In the genomic region with DNA sequence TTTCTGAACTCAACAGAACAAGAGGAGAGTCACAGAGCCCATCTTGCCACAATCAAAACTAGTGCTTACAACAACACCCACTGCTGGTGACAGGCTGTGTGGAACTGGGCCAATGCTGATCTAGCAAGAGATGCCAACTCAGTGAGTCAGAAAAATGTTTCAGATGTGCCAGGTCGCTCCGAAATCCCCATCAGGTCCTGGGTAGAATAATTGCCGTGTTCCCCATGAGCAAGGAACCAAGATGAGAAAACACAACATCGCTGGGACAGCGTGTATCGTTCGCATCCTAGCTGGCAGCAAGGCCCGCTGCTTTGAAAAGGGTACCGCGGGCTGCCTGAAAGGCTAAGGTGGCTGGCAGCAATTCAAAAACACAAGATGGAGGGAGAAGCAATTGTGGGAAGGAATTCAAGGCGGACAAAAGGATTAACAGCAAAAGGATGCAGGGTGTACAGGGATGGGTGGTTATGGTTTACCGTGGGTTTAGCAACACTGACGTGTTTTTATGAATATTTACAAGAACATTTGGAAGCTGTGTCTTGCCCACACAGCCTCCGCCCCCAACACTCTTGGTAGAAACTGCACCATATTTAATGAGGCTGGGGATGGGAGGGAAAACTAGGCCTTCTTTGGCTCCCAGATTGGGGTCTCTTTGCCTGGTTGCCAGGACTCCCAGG, we compare ENCODE assay signal across 9 mouse cellular contexts.
A peak's percentile ranks its signal among the peaks of the same experiment; 100 is the strongest.
DNase-seq lines count a peak whose midpoint lies in the region; ATAC-seq and TF ChIP-seq lines count a peak whose summit lies in the region.
"Had no signal": no experiment of that assay in that cellular context is flagged by ENCODE, and none has a peak within 500 bp of the region (broad histone marks: within the 10 kb centered on the region; RNA-seq: fewer than 3 reads in every experiment).

No protein-coding gene starts in this region.

- no peaks in the 10 kb centered on the region for H3K36me3 ChIP-seq in kidney, embryonic 16.5 days (ENCODE audit: insufficient read depth, low read length)
- H3K36me3 ChIP-seq in intestine, postnatal 0 days (ENCODE audit: control insufficient read depth, insufficient read depth): no peaks in the 10 kb centered on the region

- no peak for ATAC-seq in kidney, embryonic 16.5 days (ENCODE audit: low FRiP score, low TSS enrichment)
- ATAC-seq in cerebellum, adult (ENCODE audit: insufficient number of reproducible peaks, low FRiP score, low TSS enrichment): peak; percentile 83
- ATAC-seq in intestine, postnatal 0 days: no peak

- H3K4me1 ChIP-seq in kidney, embryonic 16.5 days (ENCODE audit: insufficient read depth, low read length): no peaks in the 10 kb centered on the region
- H3K4me1 ChIP-seq in intestine, postnatal 0 days (replicated peaks; ENCODE audit: control insufficient read depth, insufficient read depth, low read length): no peaks in the 10 kb centered on the region

- WGBS in kidney, embryonic 16.5 days: 91% methylated on average over 14 of the region's 14 CpGs
- WGBS in intestine, postnatal 0 days: 91% methylated on average over 14 of the region's 14 CpGs

- no peak for TF ChIP-seq CTCF in intestine, postnatal 0 days (IDR thresholded peaks at IDR 0.05; ENCODE audit: low read depth)

- H3K27me3 ChIP-seq in kidney, embryonic 16.5 days (ENCODE audit: insufficient read depth, low read length): no peaks in the 10 kb centered on the region
- no peaks in the 10 kb centered on the region for H3K27me3 ChIP-seq in intestine, postnatal 0 days (replicated peaks; ENCODE audit: control insufficient read depth, insufficient read depth, low read length)

- no peak overlapping the region for H3K4me2 ChIP-seq in kidney, embryonic 16.5 days (replicated peaks; ENCODE audit: low read depth, low read length)
- H3K4me2 ChIP-seq in intestine, postnatal 0 days (replicated peaks; ENCODE audit: low read depth): no peak overlapping the region

- no peak overlapping the region for H3K4me3 ChIP-seq in kidney, embryonic 16.5 days (ENCODE audit: low read length)
- no peak overlapping the region for H3K4me3 ChIP-seq in intestine, postnatal 0 days (ENCODE audit: low read depth, low read length)
- H3K4me3 ChIP-seq: heart, adult 2 months had no signal

- peak; percentile 65 for DNase-seq in kidney, adult 18-20 months
- DNase-seq in frontal cortex, postnatal 14 days (ENCODE audit: low spot score in 2 of 2): peak; percentile 75 to 84
- DNase-seq in layer of hippocampus, postnatal 25 days (ENCODE audit: extremely low spot score in 1 of 2, low spot score in 1 of 2): peak; percentile 74 to 80
- DNase-seq in right cerebral cortex, postnatal 4 days: peak; percentile 78
- DNase-seq in urinary bladder, adult 18-20 months (ENCODE audit: low spot score in 2 of 2): no peak

- no peak overlapping the region for H3K27ac ChIP-seq in kidney, embryonic 16.5 days (ENCODE audit: low read length)
- no peak overlapping the region for H3K27ac ChIP-seq in intestine, postnatal 0 days (ENCODE audit: low read depth, low read length)
- H3K27ac ChIP-seq: heart, adult 2 months had no signal

- H3K9me3 ChIP-seq in kidney, embryonic 16.5 days (ENCODE audit: low read length): peaks cover 6% of the 10 kb centered on the region; the same call in 1 of the 2 replicates
- H3K9me3 ChIP-seq in intestine, postnatal 0 days (ENCODE audit: control insufficient read depth): no peaks in the 10 kb centered on the region

- H3K9ac ChIP-seq in kidney, embryonic 16.5 days (replicated peaks; ENCODE audit: low read length): no peak overlapping the region
- H3K9ac ChIP-seq in intestine, postnatal 0 days (ENCODE audit: low read depth, low read length): no peak overlapping the region

Comparison
In these comparisons a context has a peak if more than half of its experiments do, and no peak if none do; other contexts are left out.
1. DNase-seq: peak in kidney, adult 18-20 months (single experiment), frontal cortex, postnatal 14 days (2 of 2), layer of hippocampus, postnatal 25 days (2 of 2) and right cerebral cortex, postnatal 4 days (single experiment); none in urinary bladder, adult 18-20 months (0 of 2).